Mouse (Mus musculus) neural tube, embryonic 12.5 days (tissue): ENCODE results near the gene Myl4. TPM values are rescaled to one million over a fixed set of nuclear protein-coding genes. Genes with fewer than 3 reads are reported as not detected.

Source experiments
- ATAC-seq: fragments of 200-750 bp; cut with Nextera tagmentation; 2 replicates; pipeline ENCODE4 v1.8.0; 2017; ENCODE audit warnings: low read depth, mild to moderate bottlenecking, moderate TSS enrichment, moderate library complexity; ENCODE audit not compliant: low FRiP score
- H3K27ac ChIP-seq: fragments of 300-500 bp; sonication (generic); 2 replicates; pipeline ENCODE4 v1.5.1; 2016
- H3K27me3 ChIP-seq: fragments of 300-500 bp; sonication (generic); replicated peaks from 2 replicates; pipeline ENCODE4 v1.6.1; 2016; ENCODE audit warnings: mild to moderate bottlenecking
- H3K36me3 ChIP-seq: fragments of 300-500 bp; sonication (generic); 2 replicates; pipeline ENCODE4 v1.6.1; 2016; ENCODE audit warnings: mild to moderate bottlenecking
- H3K4me1 ChIP-seq: fragments of 300-500 bp; sonication (generic); 2 replicates; pipeline ENCODE4 v1.6.1; 2016
- H3K4me2 ChIP-seq: fragments of 300-500 bp; sonication (generic); replicated peaks from 2 replicates; pipeline ENCODE4 v1.6.1; 2016; ENCODE audit warnings: mild to moderate bottlenecking
- H3K4me3 ChIP-seq: fragments of 300-500 bp; sonication (generic); 2 replicates; pipeline ENCODE4 v1.5.1; 2016
- H3K9ac ChIP-seq: fragments of 300-500 bp; sonication (generic); 2 replicates; pipeline ENCODE4 v1.6.1; 2016; ENCODE audit warnings: mild to moderate bottlenecking
- H3K9me3 ChIP-seq: fragments of 300-500 bp; sonication (generic); 2 replicates; pipeline ENCODE4 v1.6.1; 2016; ENCODE audit warnings: mild to moderate bottlenecking
- WGBS: fragments of 180-500 bp; shearing (Covaris S2); methylation state at CpG from one replicate; pipeline ENCODE4 v1.1.7; 2016; 5-methylcytosine and 5-hydroxymethylcytosine counted together
- polyA plus RNA-seq: library from polyadenylated mRNA; unstranded; fragments of >200 nt; fragmentation: Nextera tagmentation; extraction: Ambion mirVana; gene quantifications from 2 replicates; pipeline ENCODE4 v1.2.1, GENCODE M21; 2016

The Myl4 gene
- polyA plus RNA-seq, 1 experiment from 2014 or later, result 13.7 TPM

- Histone ChIP-seq H3K9me3 (peaks cover 5% of the 10 kb centered on the region; the same call in 1 of the 2 replicates), H3K4me1 (no peaks in the 10 kb centered on the region), H3K36me3 (no peaks in the 10 kb centered on the region), H3K4me2 (no peak overlapping the region), H3K27me3 (no peaks in the 10 kb centered on the region), H3K9ac (no peak overlapping the region), H3K4me3 (no peak overlapping the region), H3K27ac (no peak overlapping the region)
- no peak for ATAC-seq
- WGBS, result 84% methylated on average over 2 of the region's 2 CpGs
These were observed 38.0 kb downstream of the Myl4 start for GRCm38 (mm10) chr11:104588513-104588912.

DNA sequence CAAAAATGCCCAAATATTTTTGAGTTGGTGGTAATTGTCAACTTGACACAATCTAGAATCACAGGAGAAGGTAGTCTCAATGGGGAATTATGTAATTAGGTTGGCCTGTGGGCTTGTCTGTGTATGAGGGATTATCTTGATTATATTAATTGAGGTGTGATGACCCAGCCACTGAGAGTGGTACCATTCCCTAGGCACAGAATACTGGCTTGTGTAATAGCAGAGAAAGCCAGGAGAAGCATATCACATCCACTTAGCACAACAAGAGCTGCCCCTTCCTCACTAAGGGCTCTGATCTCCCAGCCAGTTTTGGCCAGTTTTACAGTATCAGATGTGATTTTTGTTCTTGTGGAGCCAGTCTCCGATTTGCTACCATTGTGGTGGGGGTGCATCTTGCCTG lies 39.1 kb downstream of the Myl4 start:
- Histone ChIP-seq H3K4me2 (no peak overlapping the region), H3K9ac (no peak overlapping the region), H3K9me3 (peaks cover 5% of the 10 kb centered on the region; the same call in 1 of the 2 replicates), H3K4me3 (no peak overlapping the region), H3K36me3 (no peaks in the 10 kb centered on the region), H3K27ac (no peak overlapping the region), H3K27me3 (no peaks in the 10 kb centered on the region), H3K4me1 (no peaks in the 10 kb centered on the region)
- ATAC-seq, result no peak
- 80% methylated on average over 1 of the region's 1 CpGs for WGBS

DNA sequence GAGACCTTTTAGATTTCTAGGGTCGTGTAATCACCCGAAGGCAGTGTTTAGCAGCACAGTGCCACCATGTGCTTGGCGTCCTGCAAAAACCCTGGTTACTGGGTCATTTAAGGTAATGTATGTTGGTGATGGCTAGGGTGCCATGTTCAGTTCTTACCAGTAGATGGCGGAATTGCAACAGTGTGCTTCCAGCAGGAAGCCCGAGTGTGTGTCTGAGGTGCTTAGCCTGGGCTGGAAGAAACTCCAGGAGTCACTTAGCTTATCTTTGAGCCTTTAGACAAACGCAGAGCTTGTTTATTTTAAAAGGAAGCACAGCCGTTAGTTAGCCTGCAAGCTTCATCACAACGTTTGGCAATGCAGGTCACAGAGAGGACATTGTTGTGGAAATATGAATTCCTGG lies 39.7 kb downstream of the Myl4 start:
- H3K27ac ChIP-seq, result no peak overlapping the region
- WGBS, result 5% methylated on average over 8 of the region's 8 CpGs

GRCm38 (mm10) chr11:104592066-104592835 lies 41.8 kb downstream of the Myl4 start:
- H3K27me3 ChIP-seq, result no peaks in the 10 kb centered on the region
- peaks cover 5% of the 10 kb centered on the region; the same call in 1 of the 2 replicates for H3K9me3 ChIP-seq
- 69% methylated on average over 13 of the region's 13 CpGs for WGBS
- H3K4me2 ChIP-seq, result no peak overlapping the region
- no peak overlapping the region for H3K9ac ChIP-seq
- H3K4me3 ChIP-seq, result no peak overlapping the region
- no peaks in the 10 kb centered on the region for H3K4me1 ChIP-seq
- H3K36me3 ChIP-seq, result no peaks in the 10 kb centered on the region
- ATAC-seq, result no peak
- no peak overlapping the region for H3K27ac ChIP-seq

More for the DNA sequence above, 39.7 kb downstream of the Myl4 start:
- ATAC-seq, result no peak
- Histone ChIP-seq H3K27me3 (no peaks in the 10 kb centered on the region), H3K4me1 (no peaks in the 10 kb centered on the region), H3K4me3 (no peak overlapping the region), H3K36me3 (no peaks in the 10 kb centered on the region), H3K9me3 (peaks cover 5% of the 10 kb centered on the region; the same call in 1 of the 2 replicates), H3K4me2 (no peak overlapping the region), H3K9ac (no peak overlapping the region)

- Histone ChIP-seq H3K27me3 (no peaks in the 10 kb centered on the region), H3K4me1 (no peaks in the 10 kb centered on the region), H3K27ac (no peak overlapping the region), H3K9me3 (no peaks in the 10 kb centered on the region), H3K36me3 (no peaks in the 10 kb centered on the region), H3K4me3 (no peak overlapping the region), H3K4me2 (no peak overlapping the region), H3K9ac (no peak overlapping the region)
- WGBS, result 92% methylated on average over 10 of the region's 10 CpGs
- no peak for ATAC-seq
These were observed 45.9 kb downstream of the Myl4 start for GRCm38 (mm10) chr11:104596365-104596764.

DNA sequence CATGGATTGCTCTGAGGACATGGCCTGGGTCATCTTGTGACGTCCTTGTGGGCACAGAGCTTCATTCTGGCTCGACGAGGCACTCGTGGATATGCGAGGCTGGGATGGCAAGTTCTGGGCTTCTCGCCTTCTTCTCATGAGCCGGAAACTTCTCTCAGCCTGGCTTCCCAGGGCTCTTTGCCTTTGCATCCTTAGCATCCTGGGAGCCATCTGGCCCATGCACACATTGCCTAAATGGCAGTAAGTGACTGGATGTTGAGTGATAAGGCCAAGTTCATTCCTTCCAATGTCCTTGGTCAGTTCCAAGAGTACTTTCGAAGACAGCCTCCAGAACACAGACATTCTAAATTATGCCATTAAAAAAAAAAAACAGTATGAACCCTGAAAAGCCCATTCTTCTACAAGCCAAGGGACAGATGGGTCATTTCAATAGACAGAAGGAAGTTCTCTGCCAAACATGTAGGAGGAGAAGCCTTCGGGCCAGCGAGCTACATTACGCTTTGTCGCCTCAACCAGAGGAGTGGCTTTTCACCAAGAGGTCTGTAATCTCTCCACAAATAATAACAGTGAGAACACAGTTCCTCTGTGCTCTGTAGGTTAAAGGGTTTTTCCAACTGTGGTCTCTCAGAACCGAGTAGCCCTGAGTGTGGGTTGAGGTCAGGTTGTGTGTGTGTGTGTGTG lies 48.9 kb downstream of the Myl4 start:
- Histone ChIP-seq H3K27ac (no peak overlapping the region), H3K9me3 (no peaks in the 10 kb centered on the region), H3K36me3 (no peaks in the 10 kb centered on the region), H3K4me1 (no peaks in the 10 kb centered on the region), H3K27me3 (no peaks in the 10 kb centered on the region), H3K9ac (no peak overlapping the region), H3K4me2 (no peak overlapping the region), H3K4me3 (no peak overlapping the region)
- no peak for ATAC-seq
- WGBS, result 86% methylated on average over 13 of the region's 13 CpGs

DNA sequence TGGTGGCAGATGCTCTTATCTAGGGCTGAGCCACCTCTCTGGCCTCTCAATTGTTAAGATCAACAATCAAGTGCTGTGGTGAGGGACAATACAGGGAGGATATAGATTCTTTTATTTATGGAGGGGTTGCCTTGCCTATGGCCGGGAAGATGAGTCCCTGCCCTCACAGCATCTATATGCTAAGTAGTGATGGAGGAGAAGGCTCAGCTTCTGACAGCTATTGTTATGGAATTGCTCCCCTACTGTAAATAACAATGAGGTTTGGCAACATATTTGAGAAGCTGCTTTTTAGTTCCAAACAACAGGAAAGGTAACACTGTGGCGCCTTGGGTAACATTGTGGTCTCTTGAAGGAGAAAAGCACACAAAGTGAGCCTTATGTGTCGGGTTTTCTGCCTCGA lies 50.2 kb downstream of the Myl4 start:
- Histone ChIP-seq H3K9me3 (no peaks in the 10 kb centered on the region), H3K4me1 (no peaks in the 10 kb centered on the region), H3K9ac (no peak overlapping the region), H3K27ac (no peak overlapping the region), H3K4me2 (no peak overlapping the region), H3K27me3 (no peaks in the 10 kb centered on the region), H3K36me3 (no peaks in the 10 kb centered on the region), H3K4me3 (no peak overlapping the region)
- 35% methylated on average over 4 of the region's 4 CpGs for WGBS
- ATAC-seq, result no peak

DNA sequence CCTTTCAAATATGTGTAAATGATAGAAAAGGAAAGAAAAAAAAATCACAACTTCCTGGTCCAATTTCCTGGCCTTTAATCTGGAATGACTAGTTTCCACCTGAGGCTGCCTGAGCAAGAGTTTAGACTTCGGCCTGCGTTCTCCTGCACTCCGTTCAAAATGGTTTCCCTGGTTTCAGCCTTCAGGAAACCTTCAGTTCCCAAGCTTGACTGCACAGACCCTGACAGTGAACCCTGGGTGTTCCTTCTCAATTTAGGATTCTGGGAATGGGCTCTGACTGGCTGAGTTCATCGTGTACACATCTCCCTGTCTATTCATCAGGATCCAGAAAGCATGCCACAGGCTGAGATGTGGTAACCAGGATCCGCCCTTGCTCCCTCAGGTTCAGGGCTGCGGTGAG lies 53.7 kb downstream of the Myl4 start:
- WGBS, result 53% methylated on average over 6 of the region's 6 CpGs
- no peak overlapping the region for H3K9ac ChIP-seq
- ATAC-seq, result no peak
- peaks cover 7% of the 10 kb centered on the region; the same call in 1 of the 2 replicates for H3K27me3 ChIP-seq
- no peak overlapping the region for H3K4me3 ChIP-seq
- H3K27ac ChIP-seq, result no peak overlapping the region
- H3K36me3 ChIP-seq, result no peaks in the 10 kb centered on the region
- H3K4me1 ChIP-seq, result peaks cover 10% of the 10 kb centered on the region; the same call in 1 of the 2 replicates
- no peaks in the 10 kb centered on the region for H3K9me3 ChIP-seq
- no peak overlapping the region for H3K4me2 ChIP-seq

GRCm38 (mm10) chr11:104607491-104608245 lies 57.2 kb downstream of the Myl4 start, which contains the start of gene Itgb3:
Gene Itgb3 (plus strand): TSS chr11:104608000.
- H3K9me3 ChIP-seq, result no peaks in the 10 kb centered on the region
- H3K4me2 ChIP-seq, result peak within 1 kb of the TSS; percentile 96
- peak within 1 kb of the TSS; percentile 47 for H3K4me3 ChIP-seq
- H3K27me3 ChIP-seq, result peaks cover 18% of the 10 kb centered on the region
- no peak within 1 kb of the TSS for H3K27ac ChIP-seq
- H3K36me3 ChIP-seq, result no peaks in the 10 kb centered on the region
- H3K4me1 ChIP-seq, result peaks cover 10% of the 10 kb centered on the region; the same call in 1 of the 2 replicates
- H3K9ac ChIP-seq, result peak within 1 kb of the TSS; percentile 48
- peak; percentile 86 for ATAC-seq
- 2% methylated on average over 51 of the region's 51 CpGs for WGBS

- 1% methylated on average over 23 of the region's 23 CpGs for WGBS
- ATAC-seq, result peak; percentile 64
- peaks cover 10% of the 10 kb centered on the region; the same call in 1 of the 2 replicates for H3K4me1 ChIP-seq
- peak overlapping the region; percentile 96 for H3K4me2 ChIP-seq
- H3K27ac ChIP-seq, result no peak overlapping the region
- peak overlapping the region; percentile 47 for H3K4me3 ChIP-seq
- H3K27me3 ChIP-seq, result peaks cover 18% of the 10 kb centered on the region
- no peaks in the 10 kb centered on the region for H3K9me3 ChIP-seq
- peak overlapping the region; percentile 48 for H3K9ac ChIP-seq
- H3K36me3 ChIP-seq, result no peaks in the 10 kb centered on the region
These were observed 57.9 kb downstream of the Myl4 start for GRCm38 (mm10) chr11:104608249-104608920.

DNA sequence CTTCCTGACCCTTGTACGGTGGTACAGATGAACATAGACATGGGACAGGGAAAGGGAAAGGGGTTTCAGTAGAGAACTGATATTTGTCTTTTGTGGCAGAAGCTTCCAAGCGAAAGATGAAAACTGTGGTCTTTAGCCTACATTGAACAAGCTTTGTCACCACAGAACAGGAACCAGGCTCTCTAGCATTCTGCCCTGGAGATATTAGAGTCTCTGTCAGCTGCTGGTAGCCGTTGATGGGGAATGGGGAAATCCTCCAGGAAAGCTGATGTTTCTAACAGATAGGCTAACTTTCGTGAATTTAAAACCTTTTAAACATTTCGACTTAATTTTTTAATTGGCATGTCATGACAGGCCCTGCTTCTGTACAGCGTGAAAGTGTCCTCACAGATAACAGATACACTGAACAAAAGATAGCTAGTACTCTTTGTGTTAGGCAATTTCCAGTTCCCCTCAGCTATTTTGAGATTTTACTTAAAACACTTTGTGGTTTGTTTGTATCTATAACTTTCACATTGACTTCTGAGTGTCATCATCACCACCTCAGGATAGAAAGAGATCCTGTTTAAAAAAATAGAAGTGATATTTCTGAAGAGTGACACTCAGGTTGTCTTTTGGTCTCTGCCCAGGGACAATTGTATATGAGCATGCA lies 58.7 kb downstream of the Myl4 start:
- ATAC-seq, result no peak
- no peak overlapping the region for H3K4me2 ChIP-seq
- H3K4me3 ChIP-seq, result no peak overlapping the region

More for the DNA sequence above, 58.7 kb downstream of the Myl4 start:
- Histone ChIP-seq H3K9ac (no peak overlapping the region), H3K36me3 (no peaks in the 10 kb centered on the region), H3K4me1 (peaks cover 10% of the 10 kb centered on the region; the same call in 1 of the 2 replicates), H3K27me3 (peaks cover 18% of the 10 kb centered on the region), H3K9me3 (no peaks in the 10 kb centered on the region), H3K27ac (no peak overlapping the region)
- 65% methylated on average over 6 of the region's 6 CpGs for WGBS
